Mouse (Mus musculus) forelimb bud, embryonic 11.5 days (tissue): Measurements from ENCODE around the gene Foxr2.
A peak's percentile ranks its signal among the peaks of the same experiment; 100 is the strongest.

Experiments used
- DNase-seq: peaks from one replicate; pipeline ENCODE4 v3.0.0-alpha.2; 2012; ENCODE audit warnings: low read depth, low spot score

Foxr2 gene

GRCm38 (mm10) chrX:153118486-153118885 lies at the start of gene Foxr2:
Gene Foxr2 (plus strand): TSS chrX:153118786.
- no peak for DNase-seq

GRCm38 (mm10) chrX:153119013-153119412 lies 427 bp downstream of the Foxr2 start:
- no peak for DNase-seq

- peak; percentile 68 for DNase-seq
Observed at GRCm38 (mm10) chrX:153139734-153140515, 21.3 kb downstream of the Foxr2 start, which contains the start of gene Rragb. Gene Rragb (plus strand): TSS chrX:153139981.

- no peak for DNase-seq
Observed at GRCm38 (mm10) chrX:153142656-153143055, 24.1 kb downstream of the Foxr2 start.

DNA sequence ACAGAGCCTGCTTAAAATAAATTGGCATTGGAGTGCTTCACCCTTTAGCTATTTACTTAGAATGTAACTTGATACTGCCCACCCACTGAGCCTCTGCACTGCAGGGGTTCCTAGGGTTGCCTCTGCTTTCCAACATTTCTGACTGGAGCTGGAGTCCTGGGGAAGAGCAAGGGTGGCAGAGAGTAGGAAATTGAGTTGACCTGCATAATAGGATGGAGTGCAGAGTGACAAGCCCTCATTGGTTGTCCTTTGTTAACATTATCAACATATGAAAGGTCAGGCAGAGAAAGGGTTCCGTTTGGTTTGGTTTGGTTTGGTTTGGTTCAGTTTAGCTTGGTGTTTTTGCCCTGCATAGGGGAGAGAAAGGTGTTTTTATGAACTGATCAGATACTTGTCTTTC lies 33.2 kb downstream of the Foxr2 start:
- DNase-seq: no peak

GRCm38 (mm10) chrX:153155322-153155721 lies 36.7 kb downstream of the Foxr2 start:
- peak; percentile 13 for DNase-seq

- DNase-seq: no peak
Observed at GRCm38 (mm10) chrX:153174786-153175185, 56.2 kb downstream of the Foxr2 start.

GRCm38 (mm10) chrX:153182221-153182620 lies 63.6 kb downstream of the Foxr2 start:
- no peak for DNase-seq
